Mouse (Mus musculus) embryonic facial prominence, embryonic 10.5 days (tissue): Measurements from ENCODE around the gene Wdr82. TPM values are rescaled to one million over a fixed set of nuclear protein-coding genes. Genes with fewer than 3 reads are reported as not detected.
A peak's percentile ranks its signal among the peaks of the same experiment; 100 is the strongest.

Experiments used
- DNase-seq: peaks from one replicate; pipeline ENCODE4 v3.0.0-alpha.2; 2017; ENCODE audit warnings: low spot score
- H3K27ac ChIP-seq: fragments of 300-500 bp; sonication (generic); replicated peaks from 2 replicates; pipeline ENCODE4 v1.5.1; 2016; ENCODE audit warnings: mild to moderate bottlenecking
- H3K27me3 ChIP-seq: fragments of 300-500 bp; sonication (generic); replicated peaks from 2 replicates; pipeline ENCODE4 v1.6.1; 2016; ENCODE audit warnings: low read depth, mild to moderate bottlenecking; ENCODE audit not compliant: poor library complexity, severe bottlenecking
- H3K36me3 ChIP-seq: fragments of 300-500 bp; sonication (generic); replicated peaks from 2 replicates; pipeline ENCODE4 v1.6.1; 2016; ENCODE audit warnings: mild to moderate bottlenecking, moderate library complexity
- H3K4me1 ChIP-seq: fragments of 300-500 bp; sonication (generic); 2 replicates; pipeline ENCODE4 v1.6.1; 2016
- H3K4me3 ChIP-seq: fragments of 300-500 bp; sonication (generic); 2 replicates; pipeline ENCODE4 v1.5.1; 2016; ENCODE audit warnings: mild to moderate bottlenecking, moderate library complexity
- H3K9me3 ChIP-seq: fragments of 300-500 bp; sonication (generic); 2 replicates; pipeline ENCODE4 v1.6.1; 2016; ENCODE audit warnings: mild to moderate bottlenecking
- WGBS: fragments of 180-500 bp; shearing (Covaris S2); methylation state at CpG from one replicate; pipeline ENCODE4 v1.1.7; 2016; 5-methylcytosine and 5-hydroxymethylcytosine counted together
- polyA plus RNA-seq: library from polyadenylated mRNA; unstranded; fragments of >200 nt; fragmentation: Nextera tagmentation; extraction: Ambion mirVana; gene quantifications from 2 replicates; pipeline ENCODE4 v1.2.1, GENCODE M21; 2016

Gene Wdr82
- polyA plus RNA-seq, 1 experiment from 2014 or later = 28.8 TPM

DNA sequence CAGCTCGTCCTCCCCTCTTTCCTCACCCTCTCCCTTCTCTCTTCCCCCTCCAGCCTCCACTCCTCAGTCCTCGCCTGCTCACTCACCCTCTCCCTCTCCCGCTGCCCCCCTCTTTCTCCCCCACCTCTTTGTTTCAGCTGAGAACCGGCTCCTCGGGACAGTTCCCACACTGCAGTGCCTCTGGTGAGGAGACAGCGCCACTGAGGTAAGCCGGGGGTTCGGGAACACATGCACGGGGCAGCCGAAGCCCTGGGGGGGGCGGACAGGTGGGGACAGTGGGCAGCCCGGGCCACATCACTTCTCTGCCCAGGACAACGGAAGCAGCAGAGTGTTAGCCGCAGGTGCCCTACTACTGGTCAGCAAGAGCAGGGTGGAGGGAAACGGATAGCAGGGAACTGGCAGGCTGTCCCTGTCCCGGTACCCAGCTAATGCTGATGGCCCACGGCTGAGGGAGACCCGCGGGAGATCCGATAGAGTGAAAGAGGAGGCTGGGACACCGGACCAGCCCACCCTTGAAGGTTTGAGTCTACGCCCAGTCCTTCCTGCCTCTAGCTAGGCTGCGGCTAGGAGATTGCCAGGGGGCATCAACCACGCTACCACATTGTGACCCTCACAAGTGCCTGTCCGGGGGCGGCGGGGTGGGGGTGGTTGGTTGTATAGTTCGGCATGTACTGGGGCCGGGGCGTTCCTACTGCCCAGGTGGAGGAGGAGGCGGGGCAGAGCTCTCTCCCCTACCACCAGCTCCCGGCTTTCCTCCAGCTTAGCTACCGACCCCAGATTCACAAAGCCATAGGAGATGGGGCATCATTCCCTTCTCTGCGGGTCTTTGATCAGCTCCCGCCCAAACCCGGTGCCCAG, 22.0 kb upstream of the Wdr82 start:
- peak overlapping the region; percentile 89 for H3K27ac ChIP-seq
- peaks cover 25% of the 10 kb centered on the region for H3K4me1 ChIP-seq
- H3K36me3 ChIP-seq = peaks cover 7% of the 10 kb centered on the region
- H3K4me3 ChIP-seq = peak overlapping the region; percentile 63
- no peaks in the 10 kb centered on the region for H3K9me3 ChIP-seq
- H3K27me3 ChIP-seq = peaks cover 57% of the 10 kb centered on the region
- peak; percentile 69 for DNase-seq
- WGBS = 1% methylated on average over 36 of the region's 36 CpGs

GRCm38 (mm10) chr9:106149399-106149754, 21.4 kb upstream of the Wdr82 start:
- Histone ChIP-seq H3K36me3 (peaks cover 7% of the 10 kb centered on the region), H3K4me3 (peak overlapping the region; percentile 63), H3K27me3 (peaks cover 57% of the 10 kb centered on the region), H3K4me1 (peaks cover 25% of the 10 kb centered on the region), H3K27ac (peak overlapping the region; percentile 89), H3K9me3 (no peaks in the 10 kb centered on the region)
- DNase-seq = peak; percentile 15
- 12% methylated on average over 10 of the region's 10 CpGs for WGBS

GRCm38 (mm10) chr9:106154106-106154505, 16.6 kb upstream of the Wdr82 start:
- H3K4me1 ChIP-seq = peaks cover 11% of the 10 kb centered on the region
- peaks cover 7% of the 10 kb centered on the region for H3K36me3 ChIP-seq
- H3K4me3 ChIP-seq = no peak overlapping the region
- no peak overlapping the region for H3K27ac ChIP-seq
- no peaks in the 10 kb centered on the region for H3K9me3 ChIP-seq
- 88% methylated on average over 9 of the region's 9 CpGs for WGBS
- H3K27me3 ChIP-seq = peaks cover 23% of the 10 kb centered on the region
- DNase-seq = no peak

GRCm38 (mm10) chr9:106156419-106156818, 14.3 kb upstream of the Wdr82 start:
- H3K36me3 ChIP-seq = peaks cover 7% of the 10 kb centered on the region
- peaks cover 16% of the 10 kb centered on the region for H3K4me1 ChIP-seq
- no peaks in the 10 kb centered on the region for H3K9me3 ChIP-seq
- DNase-seq = peak; percentile 72
- no peak overlapping the region for H3K4me3 ChIP-seq
- peak overlapping the region; percentile 37 for H3K27ac ChIP-seq
- H3K27me3 ChIP-seq = peaks cover under 1% of the 10 kb centered on the region; the same call in 1 of the 2 replicates
- WGBS = 64% methylated on average over 5 of the region's 5 CpGs

DNA sequence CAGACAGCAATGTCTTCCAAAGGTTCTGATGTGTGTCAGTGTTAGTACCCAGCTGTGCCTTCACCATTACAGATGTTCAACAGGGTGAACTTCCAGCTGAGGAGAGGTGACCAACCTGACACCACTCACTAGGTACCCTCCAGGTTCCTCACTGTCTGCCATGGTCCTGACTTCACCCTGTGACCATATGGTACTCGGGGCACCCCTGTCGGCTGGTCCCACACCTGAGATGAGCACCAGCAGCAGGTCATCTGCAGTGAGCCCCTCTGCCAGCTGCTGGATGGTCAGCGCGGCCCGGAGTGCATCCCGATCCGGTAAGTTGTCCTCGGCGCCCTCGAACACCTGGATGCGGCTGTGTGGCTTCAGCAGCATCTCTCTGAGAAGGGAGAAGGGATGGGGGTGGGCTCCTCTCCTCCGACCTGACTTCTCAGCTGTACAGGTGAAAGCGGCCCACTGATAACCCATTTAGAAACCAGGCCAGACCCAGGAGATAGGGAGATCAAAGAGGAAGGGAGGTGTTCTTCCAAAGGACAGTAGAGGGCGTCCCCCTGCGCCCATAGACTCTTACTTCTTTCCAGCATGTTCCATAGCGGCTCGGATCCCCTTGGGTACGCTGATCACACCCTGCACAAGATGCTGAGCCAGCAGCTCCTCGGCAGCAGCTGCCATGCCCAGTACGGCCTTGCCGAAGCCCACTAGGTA, 13.7 kb upstream of the Wdr82 start:
- no peak for DNase-seq
- peaks cover 4% of the 10 kb centered on the region for H3K36me3 ChIP-seq
- WGBS = 79% methylated on average over 21 of the region's 21 CpGs
- no peaks in the 10 kb centered on the region; the same call in 1 of the 2 replicates for H3K27me3 ChIP-seq
- H3K27ac ChIP-seq = no peak overlapping the region
- no peaks in the 10 kb centered on the region for H3K9me3 ChIP-seq
- H3K4me3 ChIP-seq = no peak overlapping the region
- peaks cover 16% of the 10 kb centered on the region for H3K4me1 ChIP-seq

- Histone ChIP-seq H3K4me3 (no peak overlapping the region), H3K9me3 (no peaks in the 10 kb centered on the region), H3K27me3 (no peaks in the 10 kb centered on the region; the same call in 1 of the 2 replicates), H3K27ac (no peak overlapping the region), H3K36me3 (no peaks in the 10 kb centered on the region; the same call in 1 of the 2 replicates), H3K4me1 (peaks cover 16% of the 10 kb centered on the region)
- DNase-seq = no peak
- 85% methylated on average over 10 of the region's 10 CpGs for WGBS
Measured at GRCm38 (mm10) chr9:106157623-106157925, 13.2 kb upstream of the Wdr82 start.

- Histone ChIP-seq H3K4me1 (peaks cover 16% of the 10 kb centered on the region), H3K27ac (no peak within 1 kb of the TSS), H3K27me3 (no peaks in the 10 kb centered on the region; the same call in 1 of the 2 replicates), H3K4me3 (no peak within 1 kb of the TSS), H3K36me3 (no peaks in the 10 kb centered on the region; the same call in 1 of the 2 replicates), H3K9me3 (no peaks in the 10 kb centered on the region)
- no peak for DNase-seq
- WGBS = 89% methylated on average over 6 of the region's 6 CpGs
Measured at GRCm38 (mm10) chr9:106158037-106158491, 12.7 kb upstream of the Wdr82 start, which contains the start of gene Glyctk. Gene Glyctk (minus strand): TSS chr9:106158138.

DNA sequence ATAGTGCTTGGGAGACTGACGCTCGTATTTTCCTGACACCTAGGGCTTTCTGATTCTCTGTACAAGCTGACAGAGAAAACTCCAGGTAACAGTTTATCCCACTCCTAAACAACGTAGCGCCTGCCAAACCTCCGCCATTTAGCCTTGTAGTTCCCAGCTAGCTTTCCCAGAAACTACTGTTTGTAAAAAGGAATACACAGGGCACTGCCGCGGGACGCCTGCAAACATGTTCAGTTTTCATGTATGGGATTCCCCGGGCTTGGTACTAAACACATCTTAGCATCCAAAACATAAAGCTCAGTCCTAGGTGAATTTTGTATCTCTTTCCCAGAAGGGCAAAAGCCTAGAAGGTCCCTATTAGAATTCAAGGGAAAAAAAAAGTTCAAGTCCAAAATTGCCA, 11.5 kb upstream of the Wdr82 start:
- Histone ChIP-seq H3K4me1 (peaks cover 16% of the 10 kb centered on the region), H3K9me3 (no peaks in the 10 kb centered on the region), H3K4me3 (peak overlapping the region; percentile 72), H3K36me3 (no peaks in the 10 kb centered on the region), H3K27me3 (no peaks in the 10 kb centered on the region; the same call in 1 of the 2 replicates), H3K27ac (no peak overlapping the region)
- no peak for DNase-seq
- 83% methylated on average over 9 of the region's 9 CpGs for WGBS

GRCm38 (mm10) chr9:106159784-106160301, 10.9 kb upstream of the Wdr82 start:
- 4% methylated on average over 24 of the region's 24 CpGs for WGBS
- H3K4me1 ChIP-seq = peaks cover 16% of the 10 kb centered on the region

GRCm38 (mm10) chr9:106160426-106160825, 10.3 kb upstream of the Wdr82 start:
- DNase-seq = no peak
- peak overlapping the region; percentile 72 for H3K4me3 ChIP-seq
- peak overlapping the region; percentile 98 for H3K27ac ChIP-seq
- no peaks in the 10 kb centered on the region for H3K9me3 ChIP-seq
- H3K36me3 ChIP-seq = no peaks in the 10 kb centered on the region
- 45% methylated on average over 5 of the region's 5 CpGs for WGBS
- H3K4me1 ChIP-seq = peaks cover 16% of the 10 kb centered on the region
- no peaks in the 10 kb centered on the region; the same call in 1 of the 2 replicates for H3K27me3 ChIP-seq

More at GRCm38 (mm10) chr9:106159784-106160301, 10.9 kb upstream of the Wdr82 start:
- peak overlapping the region; percentile 72 for H3K4me3 ChIP-seq
- DNase-seq = peak; percentile 92
- no peaks in the 10 kb centered on the region; the same call in 1 of the 2 replicates for H3K27me3 ChIP-seq
- H3K36me3 ChIP-seq = no peaks in the 10 kb centered on the region
- H3K9me3 ChIP-seq = no peaks in the 10 kb centered on the region
- H3K27ac ChIP-seq = peak overlapping the region; percentile 98

GRCm38 (mm10) chr9:106166709-106167108, 4.0 kb upstream of the Wdr82 start:
- H3K27ac ChIP-seq = no peak overlapping the region

DNA sequence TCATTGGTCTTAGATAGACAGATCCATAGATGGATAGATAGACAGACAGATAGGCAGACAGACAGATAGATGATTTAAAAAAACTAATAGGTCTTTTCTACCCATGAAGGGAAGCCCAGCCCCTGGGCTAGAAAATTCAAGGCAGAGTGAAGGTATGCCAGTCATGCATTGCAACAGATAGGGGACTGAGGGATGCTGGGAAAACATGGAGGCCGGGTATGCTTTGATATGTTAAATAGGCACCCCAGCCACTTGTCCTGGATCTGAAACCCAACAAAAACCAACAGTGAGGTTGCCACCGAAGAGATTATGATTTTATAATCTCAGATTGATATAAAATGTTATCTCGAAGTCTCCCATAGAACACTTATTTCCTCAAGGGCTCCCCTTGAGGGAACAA, 3.5 kb upstream of the Wdr82 start:
- Histone ChIP-seq H3K4me3 (no peak overlapping the region), H3K4me1 (peaks cover 8% of the 10 kb centered on the region), H3K36me3 (no peaks in the 10 kb centered on the region), H3K27ac (no peak overlapping the region), H3K27me3 (peaks cover 7% of the 10 kb centered on the region; the same call in 1 of the 2 replicates), H3K9me3 (no peaks in the 10 kb centered on the region)
- WGBS = 84% methylated on average over 3 of the region's 3 CpGs
- DNase-seq = no peak

More at GRCm38 (mm10) chr9:106166709-106167108, 4.0 kb upstream of the Wdr82 start:
- Histone ChIP-seq H3K4me1 (peaks cover 8% of the 10 kb centered on the region), H3K36me3 (no peaks in the 10 kb centered on the region), H3K27me3 (peaks cover 7% of the 10 kb centered on the region; the same call in 1 of the 2 replicates), H3K9me3 (no peaks in the 10 kb centered on the region), H3K4me3 (no peak overlapping the region)
- WGBS = 79% methylated on average over 2 of the region's 2 CpGs
- DNase-seq = no peak
